Mouse (Mus musculus) stomach, postnatal 0 days (tissue): ENCODE data around the gene Cops6.

ENCODE experiments used
- CTCF ChIP-seq: IDR thresholded peaks from 2 replicates; pipeline ENCODE4 v1.5.1; 2016; ENCODE audit warnings: antibody characterized with exemption, low read depth, mild to moderate bottlenecking, moderate library complexity
- EP300 ChIP-seq: optimal IDR thresholded peaks from 2 replicates; pipeline ENCODE3; 2016; ENCODE audit warnings: antibody characterized with exemption

DNA sequence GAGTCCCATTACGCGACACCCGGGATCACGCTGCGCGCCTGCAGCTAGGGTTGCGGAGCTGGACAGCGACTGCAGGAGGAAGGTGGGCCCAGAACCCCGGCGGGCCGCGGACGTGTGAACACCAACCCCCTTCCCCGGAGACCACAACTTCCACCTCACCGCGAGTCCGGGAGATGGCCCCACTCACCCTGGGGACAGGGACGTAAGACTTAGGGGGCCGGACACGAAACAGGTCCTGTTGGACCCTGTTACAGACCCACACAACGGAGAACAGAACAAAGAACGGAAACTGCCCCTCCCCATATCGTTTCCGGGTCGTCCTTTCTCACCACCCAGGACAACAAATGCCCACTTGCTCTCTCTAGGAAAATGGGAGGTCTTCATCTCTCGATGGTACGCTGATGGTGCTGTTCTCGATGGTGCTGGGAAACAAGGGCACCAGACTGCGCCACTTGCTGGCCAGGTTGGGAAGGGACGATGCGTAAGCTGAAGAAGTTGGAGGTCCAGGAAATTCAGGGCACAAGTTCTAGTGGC is 5.4 kb upstream of the Cops6 start, which contains the start of gene Zfp113:
- peak; percentile 96 for TF ChIP-seq CTCF
- no peak for TF ChIP-seq EP300
